7 mouse cellular contexts compared by ENCODE assay signal in genomic region chr16:37384369-37384768, GRCm38 (mm10). TPM values are rescaled to one million over a fixed set of nuclear protein-coding genes. Genes with fewer than 3 reads are reported as not detected.
DNase-seq lines count a peak whose midpoint lies in the region; ATAC-seq and TF ChIP-seq lines count a peak whose summit lies in the region.

No protein-coding gene starts in this region.

- H3K36me3 ChIP-seq in thymus, adult 2 months (ENCODE audit: control insufficient read depth, insufficient read depth, low read length) = no peaks in the 10 kb centered on the region
- no peaks in the 10 kb centered on the region for H3K36me3 ChIP-seq in liver, embryonic 15.5 days (replicated peaks)
- H3K36me3 ChIP-seq in small intestine, adult 2 months (ENCODE audit: control insufficient read depth, insufficient read depth, low read length) = no peaks in the 10 kb centered on the region

- no peak overlapping the region for H3K9ac ChIP-seq in liver, embryonic 15.5 days

- peak; percentile 79 for ATAC-seq in frontal cortex, adult (ENCODE audit: low TSS enrichment)
- ATAC-seq in liver, embryonic 15.5 days (ENCODE audit: insufficient read depth) = peak; percentile 47

- peak overlapping the region; percentile 65 for H3K4me2 ChIP-seq in liver, embryonic 15.5 days

- H3K27me3 ChIP-seq in thymus, adult 2 months (ENCODE audit: control insufficient read depth, insufficient read depth, low read length) = peaks cover 8% of the 10 kb centered on the region
- H3K27me3 ChIP-seq in liver, embryonic 15.5 days = peaks cover 31% of the 10 kb centered on the region
- 0 out of 2 replicates have a peak, but pooled peaks cover 8% of the 10 kb centered on the region for H3K27me3 ChIP-seq in small intestine, adult 2 months (ENCODE audit: control insufficient read depth, insufficient read depth, low read length)

- peaks cover 3% of the 10 kb centered on the region; the same call in 1 of the 2 replicates for H3K4me1 ChIP-seq in thymus, adult 2 months (replicated peaks; ENCODE audit: control insufficient read depth, insufficient read depth, low read length)
- H3K4me1 ChIP-seq in liver, embryonic 15.5 days (replicated peaks) = peaks cover 11% of the 10 kb centered on the region; the same call in 1 of the 2 replicates
- peaks cover 11% of the 10 kb centered on the region for H3K4me1 ChIP-seq in small intestine, adult 2 months (ENCODE audit: control insufficient read depth, insufficient read depth, insufficient read length, low read length)

- peak; percentile 1 for DNase-seq in thymus, adult 2 months
- DNase-seq in thymus, postnatal 25 days = no peak
- DNase-seq in cerebellum, adult 8-10 months = peak; percentile 79
- DNase-seq in kidney, postnatal 36 days = peak; percentile 25 to 50

- no peak overlapping the region for H3K27ac ChIP-seq in thymus, adult 2 months (ENCODE audit: control insufficient read depth, insufficient read depth, low read length)
- no peak overlapping the region for H3K27ac ChIP-seq in liver, embryonic 15.5 days (replicated peaks)
- H3K27ac ChIP-seq in small intestine, adult 2 months (ENCODE audit: insufficient read depth, low read depth, low read length) = no peak overlapping the region

- WGBS in thymus, adult 2 months = 3% methylated on average over 30 of the region's 30 CpGs
- 0% methylated on average over 30 of the region's 30 CpGs for WGBS in liver, embryonic 15.5 days (ENCODE audit: insufficient replicate concordance)
- WGBS in small intestine, adult 2 months = 2% methylated on average over 25 of the region's 30 CpGs

- no peak for TF ChIP-seq POLR2A in thymus, adult 2 months (IDR thresholded peaks at IDR 0.05; ENCODE audit: control insufficient read depth, extremely low read depth, insufficient read depth, low read length, poor library complexity)
- no peak for TF ChIP-seq POLR2A in small intestine, adult 2 months (IDR thresholded peaks at IDR 0.05; ENCODE audit: low read depth, low read length)

- TF ChIP-seq CTCF in thymus, adult 2 months (IDR thresholded peaks at IDR 0.05; ENCODE audit: borderline replicate concordance, control insufficient read depth, extremely low read depth, insufficient read depth, low read length, poor library complexity) = no peak
- TF ChIP-seq CTCF in small intestine, adult 2 months (IDR thresholded peaks at IDR 0.05; ENCODE audit: extremely low read depth, insufficient read length, insufficient replicate concordance, low read depth, low read length) = no peak

- H3K4me3 ChIP-seq in thymus, adult 2 months (ENCODE audit: control insufficient read depth, insufficient read depth, low read length) = no peak overlapping the region
- H3K4me3 ChIP-seq in liver, embryonic 15.5 days (replicated peaks) = peak overlapping the region; percentile 41
- H3K4me3 ChIP-seq in small intestine, adult 2 months (ENCODE audit: low read depth, low read length) = peak overlapping the region; percentile 63

- no peaks in the 10 kb centered on the region for H3K9me3 ChIP-seq in liver, embryonic 15.5 days (replicated peaks)

RNA-seq across cellular contexts. Expression of gene Stxbp5l, which starts 0.4 kb away (rescaled TPM):
- polyA plus RNA-seq in thymus, adult 2 months (2012; rRNA removed) = 0.05 and 0.14 TPM in 2 replicates
- 0.03 TPM in 1 of 2 replicates, not detected in the other for polyA plus RNA-seq in liver, embryonic 15.5 days (2015; fragmentation: Nextera tagmentation; extraction: Ambion mirVana)
- not detected in 2 replicates for polyA plus RNA-seq in small intestine, adult 2 months (2012; rRNA removed)
